Mouse (Mus musculus) kidney, postnatal 4 days (tissue): ENCODE measurements around the gene Pla2g2e.
A peak's percentile ranks its signal among the peaks of the same experiment; 100 is the strongest.
"Not testable (repeated sequence)": the region's sequence is repeated elsewhere in the genome, so short reads cannot be mapped to it uniquely, and the experiment has no call there.

Experiments used
- DNase-seq, 2 experiments: peaks; one replicate each; pipeline ENCODE4 v3.0.0; 2021; ENCODE audit warnings: mixed read lengths in 2 of 2

Gene Pla2g2e

GRCm38 (mm10) chr4:138877731-138878130 lies at the start of gene Pla2g2e:
TSS of gene Pla2g2e (plus strand) at chr4:138877942.
- DNase-seq: no peak

DNA sequence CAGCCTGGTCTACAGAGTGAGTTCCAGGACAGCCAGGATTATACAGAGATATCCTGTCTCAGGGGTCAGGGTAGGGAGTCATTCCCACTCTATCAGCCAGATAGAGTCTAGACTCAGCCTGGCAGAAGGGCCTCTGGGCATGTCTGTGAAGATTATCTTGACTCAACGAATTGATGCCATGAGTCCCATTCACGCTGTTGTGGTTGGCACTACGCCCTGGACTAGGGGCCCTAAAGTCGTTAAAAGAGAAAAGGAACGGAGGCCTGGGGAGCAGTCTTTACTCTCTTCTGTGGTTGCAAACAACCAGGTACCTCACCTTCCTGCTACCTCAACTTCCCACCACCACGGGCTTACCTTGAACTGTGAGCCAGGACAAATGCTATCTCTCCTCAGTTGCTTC lies 37.9 kb upstream of the Pla2g2e start:
- DNase-seq: no peak

DNA sequence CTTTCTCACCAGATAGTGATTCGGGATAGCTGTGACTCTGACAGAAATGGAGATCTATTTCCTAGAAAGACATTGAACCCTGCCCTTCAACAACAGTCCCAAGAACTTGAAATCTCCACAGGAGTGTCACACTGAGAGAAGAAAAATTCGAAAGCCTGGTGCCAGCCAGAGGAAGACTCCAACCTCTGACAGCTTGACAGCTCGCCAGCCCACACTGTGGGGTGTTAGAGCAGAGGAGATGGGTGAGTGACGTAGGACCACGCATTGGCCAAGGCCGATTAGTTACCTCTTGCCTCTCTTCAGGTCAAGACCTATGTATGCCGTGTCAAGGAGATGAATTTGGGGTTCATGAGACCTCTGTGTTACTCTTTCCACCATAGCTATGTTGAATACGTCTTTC lies 37.0 kb upstream of the Pla2g2e start:
- DNase-seq: no peak

DNA sequence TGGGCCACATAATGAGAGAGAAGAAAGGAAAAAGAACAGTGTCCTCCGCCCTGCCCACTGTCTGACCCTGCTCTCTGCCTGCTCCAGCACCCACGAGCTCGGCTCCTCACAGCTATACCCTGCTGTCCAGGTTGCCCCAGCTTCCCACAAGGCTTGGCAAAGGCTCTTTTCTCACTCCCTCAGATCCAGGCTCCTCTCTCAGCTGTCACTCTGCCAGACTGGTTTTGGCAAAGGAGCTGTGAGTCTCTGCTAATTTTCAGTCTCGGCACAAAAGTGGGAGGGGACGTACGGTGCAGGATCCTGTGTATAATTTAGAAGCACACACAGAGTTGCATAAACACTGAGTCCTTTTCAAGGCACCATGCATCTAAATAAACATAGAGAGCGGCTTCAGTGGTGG lies 36.4 kb upstream of the Pla2g2e start:
- no peak for DNase-seq

GRCm38 (mm10) chr4:138851463-138851862 lies 26.3 kb upstream of the Pla2g2e start:
- DNase-seq: peak; percentile 82 to 84

GRCm38 (mm10) chr4:138852961-138853360 lies 24.8 kb upstream of the Pla2g2e start:
- DNase-seq: no peak

DNA sequence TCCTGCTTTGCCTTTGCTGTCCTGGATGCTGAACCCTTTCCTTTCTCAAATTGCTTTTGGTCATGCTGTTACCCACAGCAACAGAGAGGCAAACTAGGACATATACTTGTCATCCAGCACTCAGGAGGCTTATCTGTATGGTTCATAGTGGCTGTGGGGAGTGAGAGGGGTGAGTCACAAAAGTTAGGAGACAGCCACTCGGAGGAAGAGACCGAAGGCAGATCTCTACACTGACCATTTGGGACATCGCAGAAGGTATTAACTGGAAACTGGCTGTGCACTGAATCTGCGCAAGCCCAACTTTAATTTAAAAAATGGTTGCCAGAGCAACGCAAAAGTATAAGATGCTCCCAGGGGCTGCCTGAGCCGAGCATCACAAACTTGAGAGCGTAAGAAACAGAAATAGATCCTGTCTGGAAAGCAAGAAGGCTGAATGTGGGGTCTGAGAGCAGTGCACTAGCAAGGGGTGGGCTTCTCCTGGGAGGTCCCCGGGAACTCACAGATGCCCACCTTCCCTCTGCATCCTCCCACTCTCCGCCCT lies 22.6 kb upstream of the Pla2g2e start:
- DNase-seq: no peak

- peak; percentile 85 to 90 for DNase-seq
Measured at GRCm38 (mm10) chr4:138856491-138856890, 21.3 kb upstream of the Pla2g2e start.

DNA sequence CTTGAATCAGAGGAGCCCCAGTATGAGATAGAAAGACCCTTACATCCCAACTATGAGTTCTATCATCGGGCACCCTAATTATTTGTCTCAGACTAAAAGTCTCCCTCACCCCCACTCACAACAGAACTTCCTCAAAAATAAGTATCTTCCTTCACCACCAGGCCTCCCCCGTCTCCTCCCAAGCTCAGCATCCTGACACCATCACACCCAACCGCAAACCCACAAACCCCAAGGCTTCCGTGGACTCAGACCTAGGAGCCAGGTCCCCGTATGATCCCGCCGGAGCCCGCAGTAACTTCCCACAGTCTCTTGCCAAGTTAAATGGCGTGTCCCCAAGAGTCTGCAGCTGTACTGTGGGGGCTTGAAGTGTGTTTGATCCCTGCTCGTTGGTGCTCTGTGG lies 20.2 kb upstream of the Pla2g2e start:
- DNase-seq: no peak

DNA sequence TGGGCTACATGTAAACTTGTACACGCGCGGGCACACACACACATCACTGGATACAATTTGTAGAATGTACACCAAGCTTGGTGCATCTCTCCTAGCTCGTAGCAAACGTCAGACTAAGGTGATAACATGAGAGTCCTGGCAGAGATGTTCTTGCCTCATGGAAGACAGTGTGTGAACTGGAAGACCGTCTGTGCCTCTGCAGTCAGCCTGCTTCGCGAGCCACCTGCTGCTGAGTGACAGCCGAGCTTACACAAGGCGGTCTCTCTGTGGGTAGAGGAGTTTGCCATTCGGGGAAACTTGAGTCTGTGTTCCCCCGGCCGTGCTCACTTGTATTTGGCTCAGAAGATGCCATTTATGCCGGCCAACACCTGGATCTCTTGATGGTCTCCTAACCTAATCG lies 19.3 kb upstream of the Pla2g2e start:
- DNase-seq: no peak

DNA sequence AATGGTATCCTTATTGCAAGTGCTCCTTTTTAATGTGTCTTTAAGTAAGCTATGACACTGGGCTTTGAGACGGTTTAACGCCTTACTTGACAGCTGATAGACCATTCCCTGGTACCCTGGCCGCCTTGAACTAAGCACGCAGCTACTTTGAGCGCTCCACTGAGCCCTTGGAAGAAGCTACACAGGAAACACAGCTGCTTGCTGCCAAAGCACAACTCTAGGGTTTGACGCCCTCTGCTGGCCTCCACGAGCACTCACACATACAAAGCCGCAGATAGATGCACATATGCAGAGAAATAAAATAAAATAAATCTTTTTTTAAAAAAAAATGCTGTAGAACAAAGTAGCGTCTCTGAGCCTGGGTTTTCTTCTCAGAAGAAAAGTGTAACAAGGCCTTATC lies 18.5 kb upstream of the Pla2g2e start:
- DNase-seq: peak; percentile 62 to 70

- DNase-seq: peak; percentile 93 to 94
Measured at GRCm38 (mm10) chr4:138859728-138860127, 18.0 kb upstream of the Pla2g2e start.

DNA sequence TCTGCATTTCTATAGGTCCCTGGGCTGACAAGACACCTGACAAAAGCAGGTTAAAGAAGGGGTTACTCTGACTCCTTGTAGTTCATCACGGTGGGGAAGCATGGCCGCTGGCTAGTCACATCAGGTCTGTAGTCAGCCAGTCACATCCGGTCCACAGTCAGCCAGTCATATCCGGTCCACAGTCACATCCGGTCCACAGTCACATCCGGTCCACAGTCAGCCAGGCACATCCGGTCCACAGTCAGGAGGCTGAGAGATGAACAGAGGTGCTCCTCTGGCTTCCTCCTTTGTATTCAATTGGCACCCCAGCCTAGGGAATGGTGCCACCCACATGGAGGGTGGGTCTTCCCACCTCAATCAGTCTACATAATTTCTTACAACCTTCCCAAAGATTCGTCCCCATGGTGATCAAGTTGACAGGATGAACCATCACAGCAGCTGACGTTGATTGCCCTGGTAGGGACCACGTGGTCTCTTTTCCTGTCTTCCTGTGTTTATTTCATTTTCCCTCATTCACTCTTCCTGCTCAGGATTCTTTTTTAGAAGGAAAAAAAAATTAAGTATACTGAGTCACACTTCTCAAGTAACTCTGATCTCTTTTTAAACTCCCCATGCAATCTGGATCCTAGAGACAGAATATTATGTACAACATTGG lies 14.3 kb upstream of the Pla2g2e start, which contains the start of gene Pla2g5:
TSS of gene Pla2g5 (minus strand) at position 139 of the 655 bp plus-strand sequence.
- peak; percentile 44 to 65 for DNase-seq

- no peak for DNase-seq
Measured at GRCm38 (mm10) chr4:138865092-138865491, 12.7 kb upstream of the Pla2g2e start.

- no peak for DNase-seq
Measured at GRCm38 (mm10) chr4:138865991-138866390, 11.8 kb upstream of the Pla2g2e start.

GRCm38 (mm10) chr4:138866413-138866812 lies 11.3 kb upstream of the Pla2g2e start:
- peak; percentile 81 to 85 for DNase-seq

DNA sequence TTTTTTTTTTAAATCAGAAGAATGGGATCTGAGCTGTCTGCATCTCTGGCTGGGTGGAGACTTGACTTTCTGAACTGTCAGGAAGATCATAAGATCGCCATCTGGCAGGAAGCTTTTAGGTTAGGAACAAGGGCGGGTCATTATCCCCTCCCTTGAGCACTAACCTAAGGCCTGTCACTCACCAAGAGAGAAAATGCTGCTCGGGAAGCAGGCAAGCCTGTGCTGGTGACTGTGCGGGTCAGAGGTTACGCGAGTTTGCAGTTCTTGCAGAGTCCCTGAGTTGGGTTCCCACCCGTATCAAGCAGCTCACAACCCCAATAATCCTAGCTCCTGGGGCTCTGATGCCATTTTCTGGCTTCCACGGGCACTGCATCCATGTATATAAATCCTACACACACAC lies 9.1 kb upstream of the Pla2g2e start:
- peak in 1 of 2 experiments; percentile 32 for DNase-seq

DNA sequence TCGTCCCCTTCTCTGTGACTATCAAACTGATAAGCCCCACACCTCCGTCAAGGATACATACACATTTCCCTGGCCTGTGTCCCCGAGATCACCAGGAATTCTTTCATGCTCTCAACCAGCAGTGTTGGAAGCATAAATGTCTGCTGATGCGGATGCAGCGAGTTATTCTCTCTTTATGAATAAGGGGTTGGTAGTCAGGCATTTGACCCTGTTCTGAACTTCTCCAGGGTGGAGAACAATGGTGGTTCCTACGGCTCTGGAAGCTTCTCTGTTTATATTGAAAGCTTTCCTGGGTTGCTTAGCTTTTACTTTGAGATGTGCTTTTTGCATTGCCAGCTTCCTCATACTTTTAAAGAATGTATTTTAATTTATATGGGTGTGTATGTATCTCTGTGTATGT lies 3.9 kb upstream of the Pla2g2e start, which contains the start of gene Gm13030:
TSS of gene Gm13030 (minus strand) at position 101 of the 400 bp plus-strand sequence.
- no peak for DNase-seq

GRCm38 (mm10) chr4:138875275-138875674 lies 2.5 kb upstream of the Pla2g2e start:
- DNase-seq: not testable (repeated sequence)

DNA sequence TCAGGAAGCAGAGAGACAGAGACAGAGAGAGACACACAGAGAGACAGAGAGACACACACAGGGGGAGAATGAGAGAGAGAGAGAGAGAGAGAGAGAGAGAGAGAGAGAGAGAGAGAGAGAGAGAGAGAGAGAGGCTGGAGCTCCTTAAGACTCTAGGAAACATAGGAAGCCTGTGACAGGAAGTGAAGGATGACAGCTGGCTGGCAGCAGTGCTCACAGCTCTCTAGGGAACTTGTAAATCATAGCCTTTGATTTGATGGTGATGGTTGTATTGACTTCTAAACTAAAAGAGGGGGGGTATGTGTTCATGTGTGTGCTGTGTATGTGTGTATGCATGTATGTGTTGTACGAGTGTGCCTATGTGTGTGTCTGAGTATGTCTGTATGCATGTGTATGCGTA lies 1.8 kb upstream of the Pla2g2e start:
- peak; percentile 49 to 60 for DNase-seq

GRCm38 (mm10) chr4:138878783-138879182 lies 1.0 kb downstream of the Pla2g2e start:
- DNase-seq: no peak

GRCm38 (mm10) chr4:138879808-138880207 lies 2.1 kb downstream of the Pla2g2e start:
- DNase-seq: no peak

GRCm38 (mm10) chr4:138880811-138881584 lies 3.3 kb downstream of the Pla2g2e start:
- DNase-seq: no peak

GRCm38 (mm10) chr4:138882179-138882578 lies 4.4 kb downstream of the Pla2g2e start:
- DNase-seq: peak in 1 of 2 experiments; percentile 40
